Mouse (Mus musculus) ES-E14 (cell line): ENCODE measurements around the gene Cytl1. TPM values are rescaled to one million over a fixed set of nuclear protein-coding genes. Genes with fewer than 3 reads are reported as not detected.

Experiments used
- DNase-seq: peaks from one replicate; pipeline ENCODE4 v3.0.0-alpha.2; 2013; ENCODE audit warnings: low read depth, low spot score
- H3K27ac ChIP-seq: 2 replicates; pipeline ENCODE4 v1.5.1; 2012; ENCODE audit warnings: low read depth, mild to moderate bottlenecking, low read length, moderate library complexity, mixed read lengths; ENCODE audit not compliant: poor library complexity, insufficient read depth, severe bottlenecking
- H3K36me3 ChIP-seq: 2 replicates; pipeline ENCODE4 v1.6.1; 2012; ENCODE audit warnings: mild to moderate bottlenecking, low read length, moderate library complexity, mixed read lengths; ENCODE audit not compliant: control insufficient read depth, poor library complexity, insufficient read depth, severe bottlenecking
- H3K4me1 ChIP-seq, 2 experiments: fragments of 150-350 bp in 1 of 2; sonication (generic) in 1 of 2; 2 replicates each; pipeline ENCODE4 v1.6.1; 2012; ENCODE audit warnings: low read length in 2 of 2, mild to moderate bottlenecking in 1 of 2, mixed read lengths in 1 of 2; ENCODE audit not compliant: control insufficient read depth in 2 of 2, insufficient read depth in 2 of 2, poor library complexity in 1 of 2
- H3K4me3 ChIP-seq, 2 experiments: fragments of 150-350 bp in 1 of 2; sonication (generic) in 1 of 2; 2 replicates each; pipeline ENCODE4 v1.5.1; 2012; ENCODE audit warnings: low read length in 2 of 2, low read depth in 1 of 2, mild to moderate bottlenecking in 1 of 2, mixed read lengths in 1 of 2; ENCODE audit not compliant: insufficient read depth in 1 of 2, poor library complexity in 1 of 2, severe bottlenecking in 1 of 2
- H3K9ac ChIP-seq: 2 replicates; pipeline ENCODE4 v1.6.1; 2012; ENCODE audit warnings: low read depth, mild to moderate bottlenecking, low read length, mixed read lengths; ENCODE audit not compliant: poor library complexity, insufficient read depth, severe bottlenecking
- H3K9me3 ChIP-seq: fragments of 150-350 bp; sonication (generic); 2 replicates; pipeline ENCODE4 v1.6.1; 2012; ENCODE audit warnings: low read depth, mild to moderate bottlenecking, low read length; ENCODE audit not compliant: control insufficient read depth, insufficient read depth
- CHD2 ChIP-seq: IDR thresholded peaks from 2 replicates; pipeline ENCODE4 v1.6.1; 2014; ENCODE audit warnings: mild to moderate bottlenecking, low read depth, low read length, inconsistent platforms
- HCFC1 ChIP-seq: IDR thresholded peaks from 2 replicates; pipeline ENCODE4 v1.6.1; 2012; ENCODE audit warnings: low read length, inconsistent platforms, borderline replicate concordance; ENCODE audit not compliant: insufficient read depth
- MAFK ChIP-seq: IDR thresholded peaks from 2 replicates; pipeline ENCODE4 v1.6.1; 2014; ENCODE audit warnings: mild to moderate bottlenecking, low read depth, low read length, inconsistent platforms; ENCODE audit not compliant: insufficient read depth
- ZC3H11A ChIP-seq: IDR thresholded peaks from 2 replicates; pipeline ENCODE4 v1.6.1; 2012; ENCODE audit warnings: low read depth, mild to moderate bottlenecking, inconsistent platforms, low read length, borderline replicate concordance
- ZNF384 ChIP-seq: IDR thresholded peaks from 2 replicates; pipeline ENCODE4 v1.6.1; 2012; ENCODE audit warnings: low read depth, low read length, inconsistent platforms
- in situ Hi-C, 2 experiments: fragments of 600-800 bp; cut with MboI; formaldehyde crosslinking; loops; one replicate each; pipeline ENCODE4 v1.15.1; 2025; ENCODE audit warnings: low sequenced_read_pairs in 2 of 2, inconsistent platforms in 1 of 2; ENCODE audit not compliant: unreplicated experiment in 2 of 2
- total RNA-seq: library from RNA; depleted of rRNA; stranded (reverse); fragments of 300-350 nt; gene quantifications from 2 replicates; pipeline ENCODE4 v1.2.3, GENCODE M21; 2012

Cytl1 gene
- total RNA-seq, 1 experiment: not detected

DNA sequence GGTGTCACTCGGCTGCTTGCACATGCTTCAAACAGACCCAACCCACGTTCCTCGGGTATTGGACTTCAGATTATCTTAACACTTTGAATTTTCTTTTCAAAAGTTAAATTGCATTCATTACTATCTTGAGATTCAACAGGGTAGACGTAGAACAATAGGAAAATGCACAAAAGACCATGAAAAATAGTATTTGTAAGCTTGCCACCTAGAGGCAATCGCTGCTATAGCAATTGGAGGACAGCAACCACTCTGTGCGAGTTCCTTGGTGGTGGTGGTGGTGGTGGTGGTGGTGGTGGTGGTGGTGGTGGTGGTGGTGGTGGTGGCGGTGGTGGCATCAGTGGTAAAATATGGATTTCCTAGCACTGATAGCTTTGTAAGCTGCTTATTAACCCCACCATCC, 894 bp downstream of the Cytl1 start:
- H3K9me3 ChIP-seq: no peaks in the 10 kb centered on the region
- no peak for DNase-seq
- H3K4me3 ChIP-seq: no peak overlapping the region
- H3K4me1 ChIP-seq: 0 out of 4 replicates have a peak, but pooled peaks cover 0 to 1% of the 10 kb centered on the region in 2 experiments
- no peaks in the 10 kb centered on the region for H3K36me3 ChIP-seq
- in situ Hi-C loops: no loop called here
- H3K27ac ChIP-seq: no peak overlapping the region
- no peak for TF ChIP-seq ZC3H11A
- no peak for TF ChIP-seq CHD2
- no peak for TF ChIP-seq ZNF384
- TF ChIP-seq MAFK: no peak
- no peak for TF ChIP-seq HCFC1
- no peak overlapping the region for H3K9ac ChIP-seq

DNA sequence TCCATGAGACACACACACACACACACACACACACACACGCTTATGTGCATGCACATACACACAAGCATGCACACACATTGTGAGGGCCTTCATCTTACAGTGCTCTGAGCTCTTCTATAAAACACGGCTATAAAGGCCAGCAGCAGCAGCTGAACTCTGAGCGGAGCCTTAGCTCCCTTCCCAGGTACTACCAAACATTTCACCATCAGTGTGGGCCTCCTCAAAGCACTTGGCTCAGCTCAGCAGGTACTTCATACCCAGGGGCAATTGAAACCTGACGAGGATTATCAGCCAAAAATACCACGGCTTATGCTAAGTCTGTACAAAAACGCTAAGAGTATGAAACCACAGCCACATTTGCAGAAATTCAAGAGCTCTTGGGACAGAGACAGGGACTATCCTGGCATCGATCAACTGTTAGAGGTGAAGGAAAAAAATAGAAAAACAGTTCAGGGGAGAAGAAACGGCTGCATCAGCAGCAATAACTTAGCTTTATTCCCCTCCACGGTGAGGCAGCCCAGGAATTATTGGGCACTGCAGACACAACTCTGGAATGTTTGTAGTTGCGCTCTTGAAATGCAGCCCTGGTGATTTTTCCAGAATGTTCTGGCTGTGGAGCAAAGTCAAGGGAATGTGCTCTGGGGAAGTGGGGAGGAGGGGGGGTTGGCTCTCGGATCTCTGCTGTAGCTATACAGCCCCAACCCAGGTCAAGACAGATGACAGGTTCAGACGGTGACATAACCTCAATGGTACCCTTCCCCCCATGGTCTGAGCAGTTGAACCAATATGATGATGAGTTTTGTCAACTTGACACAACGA, 8.8 kb downstream of the Cytl1 start:
- no peak overlapping the region for H3K9ac ChIP-seq
- no peak overlapping the region for H3K27ac ChIP-seq
- TF ChIP-seq CHD2: no peak
- no peak for TF ChIP-seq MAFK
- no peak for TF ChIP-seq ZC3H11A
- TF ChIP-seq HCFC1: no peak
- no peak for TF ChIP-seq ZNF384
- no peaks in the 10 kb centered on the region for H3K9me3 ChIP-seq
- DNase-seq: no peak
- peaks cover 0 to 2% of the 10 kb centered on the region in 2 experiments; a peak in 1 of 4 replicates for H3K4me1 ChIP-seq
- H3K4me3 ChIP-seq: no peak overlapping the region
- H3K36me3 ChIP-seq: no peaks in the 10 kb centered on the region
- in situ Hi-C loops: no loop called here

DNA sequence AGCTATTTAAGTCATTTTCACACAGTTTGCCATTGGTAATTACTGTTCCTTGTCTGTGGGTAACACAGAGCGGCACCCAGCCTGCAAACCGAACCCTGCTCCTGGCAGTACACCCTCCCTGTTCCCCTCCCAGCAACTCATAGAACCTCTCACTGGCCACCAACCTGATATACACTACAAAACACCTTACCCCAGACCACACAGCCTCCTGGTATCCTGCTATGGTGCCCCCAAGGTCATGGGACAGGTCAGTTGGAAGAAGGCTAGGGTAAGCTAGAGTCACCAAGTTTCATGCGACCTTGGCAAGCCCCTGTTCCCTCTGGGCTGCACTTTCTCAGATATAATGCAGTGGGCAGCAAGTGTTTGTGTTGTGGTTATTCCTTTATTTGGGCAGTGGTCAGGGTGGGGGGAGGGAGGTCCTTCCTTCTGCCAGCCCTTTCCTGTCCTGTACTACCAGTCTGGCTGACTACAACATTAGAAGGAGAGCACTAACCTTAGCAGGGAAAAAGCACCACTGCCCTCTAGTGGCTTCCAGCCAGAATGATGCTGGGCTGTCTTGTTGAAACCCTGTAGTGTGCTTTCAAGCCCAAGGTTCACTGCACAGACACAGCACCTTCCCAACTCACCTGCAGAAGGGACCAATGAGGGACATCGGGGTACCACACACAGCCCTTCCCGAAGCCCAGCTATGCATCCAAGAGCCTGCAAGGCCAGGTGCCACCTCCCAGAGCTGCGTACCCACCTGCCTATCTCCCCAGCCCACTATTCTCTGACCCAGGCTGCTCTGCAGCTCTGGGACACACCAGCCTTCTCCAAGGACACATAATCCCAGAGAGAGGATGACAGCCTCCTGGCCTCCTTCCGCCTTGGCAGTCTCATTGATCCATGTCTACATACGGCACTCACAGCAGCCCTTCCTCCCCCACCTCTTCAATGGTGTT, 17.0 kb downstream of the Cytl1 start:
- Histone ChIP-seq H3K27ac (no peak overlapping the region), H3K9me3 (no peaks in the 10 kb centered on the region), H3K4me3 (no peak overlapping the region), H3K36me3 (no peaks in the 10 kb centered on the region), H3K4me1 (peaks cover 0 to 2% of the 10 kb centered on the region in 2 experiments; a peak in 1 of 4 replicates), H3K9ac (no peak overlapping the region)
- in situ Hi-C loops: no loop called here
- TF ChIP-seq CHD2 (no peak), ZC3H11A (peak; percentile 75), HCFC1 (no peak), ZNF384 (no peak), MAFK (no peak)
- DNase-seq: peak; percentile 61

DNA sequence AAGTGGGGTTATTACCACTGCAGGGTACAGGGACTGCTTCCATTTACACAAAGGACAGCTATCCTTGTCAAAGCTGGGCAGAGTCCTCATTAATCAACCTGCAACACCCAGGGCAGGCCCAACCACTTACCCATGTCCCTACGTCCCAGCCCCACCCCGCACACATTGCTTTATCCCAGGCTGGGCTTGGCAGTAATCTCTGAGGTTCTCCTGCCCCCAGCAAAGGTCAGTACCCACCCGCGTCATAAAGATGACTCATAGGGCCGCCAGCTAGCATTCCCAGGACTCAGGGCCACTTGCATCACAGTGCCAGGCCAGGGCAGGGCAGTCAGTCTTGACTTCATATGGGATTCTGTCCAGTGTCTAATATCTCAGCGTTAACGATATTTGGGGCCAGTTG, 18.0 kb downstream of the Cytl1 start:
- no peak for DNase-seq
- no peak for TF ChIP-seq ZNF384
- no peak for TF ChIP-seq HCFC1
- no peak for TF ChIP-seq CHD2
- no peak for TF ChIP-seq ZC3H11A
- TF ChIP-seq MAFK: no peak
- in situ Hi-C loops: no loop called here
- Histone ChIP-seq H3K9me3 (no peaks in the 10 kb centered on the region), H3K27ac (no peak overlapping the region), H3K4me1 (no peaks in the 10 kb centered on the region), H3K36me3 (no peaks in the 10 kb centered on the region), H3K4me3 (no peak overlapping the region), H3K9ac (no peak overlapping the region)
